Mouse (Mus musculus): ENCODE results near the gene Gm42791.

DNA sequence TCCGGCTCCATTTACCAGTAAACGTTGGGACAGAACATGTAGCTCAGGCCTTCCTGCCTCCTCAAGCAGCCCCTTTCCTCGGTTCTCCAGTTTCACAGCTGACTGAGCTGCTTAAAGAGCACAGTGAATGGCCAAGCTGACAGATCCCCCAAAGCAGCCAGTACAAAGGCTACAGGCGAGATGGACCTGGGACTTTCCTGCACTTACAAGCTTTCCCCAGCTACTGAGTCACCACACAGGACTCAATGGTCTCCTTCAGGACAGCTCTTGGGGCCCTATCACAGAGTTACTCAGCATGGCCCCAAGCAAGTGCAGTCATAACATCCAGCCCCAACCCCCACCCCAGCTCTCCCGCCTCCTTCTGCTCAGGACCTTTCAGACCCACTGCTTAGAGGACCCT, 99.9 kb downstream of the Gm42791 start:
- TF ChIP-seq CTCF (IDR thresholded peaks at IDR 0.05; ENCODE audit: low read depth) (no peak), EP300 (IDR thresholded peaks at IDR 0.05; ENCODE audit: low read depth) (no peak)
